Mouse (Mus musculus) heart, adult 18-20 months (tissue): ENCODE data around the gene Olfr412. TPM values are rescaled to one million over a fixed set of nuclear protein-coding genes. Genes with fewer than 3 reads are reported as not detected.
A peak's percentile ranks its signal among the peaks of the same experiment; 100 is the strongest.

Experiments
- DNase-seq, 2 experiments: peaks; one replicate each; pipeline ENCODE4 v3.0.0; 2021 to 2022; ENCODE audit warnings: mixed read lengths in 1 of 2
- long read RNA-seq, 2 experiments: library from polyadenylated mRNA; stranded (forward); transcript quantifications; one replicate each; pipeline ENCODE4 v2.0.0; 2021
- total RNA-seq, 2 experiments: library from RNA; stranded (reverse); gene quantifications; 2 replicates each; pipeline ENCODE4 v1.2.3; 2021

Olfr412 gene
- total RNA-seq: not detected
- long read RNA-seq, experiment 1: 0 reads
- long read RNA-seq, experiment 2: 0 reads

- DNase-seq: no peak
Measured at GRCm38 (mm10) chr11:74361769-74362168, at the start of gene Olfr412. Gene Olfr412 (plus strand): TSS chr11:74362069.

GRCm38 (mm10) chr11:74326044-74326443, 35.8 kb upstream of the Olfr412 start:
- no peak for DNase-seq

- no peak for DNase-seq
Measured at GRCm38 (mm10) chr11:74328781-74329180, 33.1 kb upstream of the Olfr412 start.

- DNase-seq: no peak
Measured at GRCm38 (mm10) chr11:74337931-74338330, 23.9 kb upstream of the Olfr412 start, which contains the start of gene Olfr410. Gene Olfr410 (minus strand): TSS chr11:74338031.

- no peak for DNase-seq
Measured at GRCm38 (mm10) chr11:74352550-74352949, 9.3 kb upstream of the Olfr412 start, which contains the start of gene Olfr411. Gene Olfr411 (minus strand): TSS chr11:74352650.

GRCm38 (mm10) chr11:74371393-74372100, 9.7 kb downstream of the Olfr412 start:
- DNase-seq: peak; percentile 44 to 90

- peak; percentile 22 to 73 for DNase-seq
Measured at GRCm38 (mm10) chr11:74376847-74377246, 15.0 kb downstream of the Olfr412 start.

GRCm38 (mm10) chr11:74379166-74379873, 17.5 kb downstream of the Olfr412 start:
- DNase-seq: no peak

GRCm38 (mm10) chr11:74385674-74386073, 23.8 kb downstream of the Olfr412 start:
- peak; percentile 42 to 56 for DNase-seq

GRCm38 (mm10) chr11:74387203-74387602, 25.3 kb downstream of the Olfr412 start:
- no peak for DNase-seq

- no peak for DNase-seq
Measured at GRCm38 (mm10) chr11:74391899-74392298, 30.0 kb downstream of the Olfr412 start.

- DNase-seq: no peak
Measured at GRCm38 (mm10) chr11:74392903-74393302, 31.0 kb downstream of the Olfr412 start.

GRCm38 (mm10) chr11:74393489-74393888, 31.6 kb downstream of the Olfr412 start:
- DNase-seq: peak in 1 of 2 experiments; percentile 14

GRCm38 (mm10) chr11:74395583-74395982, 33.7 kb downstream of the Olfr412 start:
- DNase-seq: peak in 1 of 2 experiments; percentile 32

- peak in 1 of 2 experiments; percentile 13 for DNase-seq
Measured at GRCm38 (mm10) chr11:74402126-74402525, 40.3 kb downstream of the Olfr412 start.

GRCm38 (mm10) chr11:74404216-74404615, 42.3 kb downstream of the Olfr412 start:
- peak; percentile 38 to 47 for DNase-seq

- no peak for DNase-seq
Measured at GRCm38 (mm10) chr11:74405201-74405600, 43.3 kb downstream of the Olfr412 start.

GRCm38 (mm10) chr11:74408587-74409446, 46.9 kb downstream of the Olfr412 start:
- peak; percentile 92 for DNase-seq

- peak in 1 of 2 experiments; percentile 27 for DNase-seq
Measured at GRCm38 (mm10) chr11:74409447-74409754, 47.5 kb downstream of the Olfr412 start.

- DNase-seq: peak; percentile 74 to 79
Measured at GRCm38 (mm10) chr11:74409757-74410174, 47.9 kb downstream of the Olfr412 start.

GRCm38 (mm10) chr11:74411943-74412342, 50.1 kb downstream of the Olfr412 start:
- no peak for DNase-seq

GRCm38 (mm10) chr11:74412462-74412861, 50.6 kb downstream of the Olfr412 start:
- peak in 1 of 2 experiments; percentile 15 for DNase-seq
